Mouse (Mus musculus) right cerebral cortex, postnatal 14 days (tissue): Measurements from ENCODE around the gene 6030452D12Rik.

Experiments
- DNase-seq: peaks from one replicate; pipeline ENCODE4 v3.0.0; 2022

Gene 6030452D12Rik

GRCm38 (mm10) chr8:106518763-106519162, 18.4 kb downstream of the 6030452D12Rik start:
- DNase-seq = no peak

- DNase-seq = no peak
These were observed 20.3 kb downstream of the 6030452D12Rik start for GRCm38 (mm10) chr8:106520578-106520977.

GRCm38 (mm10) chr8:106521845-106522244, 21.5 kb downstream of the 6030452D12Rik start:
- DNase-seq = no peak

GRCm38 (mm10) chr8:106526725-106527124, 26.4 kb downstream of the 6030452D12Rik start:
- no peak for DNase-seq

- no peak for DNase-seq
These were observed 27.1 kb downstream of the 6030452D12Rik start for GRCm38 (mm10) chr8:106527241-106528036.

- DNase-seq = no peak
These were observed 28.4 kb downstream of the 6030452D12Rik start for GRCm38 (mm10) chr8:106528596-106529249.

GRCm38 (mm10) chr8:106529885-106530482, 29.7 kb downstream of the 6030452D12Rik start:
- no peak for DNase-seq

- no peak for DNase-seq
These were observed 30.2 kb downstream of the 6030452D12Rik start for GRCm38 (mm10) chr8:106530566-106530965.

- DNase-seq = no peak
These were observed 33.4 kb downstream of the 6030452D12Rik start for GRCm38 (mm10) chr8:106533709-106534108.

GRCm38 (mm10) chr8:106534449-106534848, 34.1 kb downstream of the 6030452D12Rik start:
- DNase-seq = peak; percentile 47

GRCm38 (mm10) chr8:106535448-106535847, 35.1 kb downstream of the 6030452D12Rik start:
- no peak for DNase-seq

GRCm38 (mm10) chr8:106539193-106539592, 38.9 kb downstream of the 6030452D12Rik start:
- no peak for DNase-seq

GRCm38 (mm10) chr8:106541002-106541401, 40.7 kb downstream of the 6030452D12Rik start:
- no peak for DNase-seq

GRCm38 (mm10) chr8:106543043-106543442, 42.7 kb downstream of the 6030452D12Rik start:
- no peak for DNase-seq

GRCm38 (mm10) chr8:106545149-106545548, 44.8 kb downstream of the 6030452D12Rik start:
- no peak for DNase-seq

GRCm38 (mm10) chr8:106546746-106547145, 46.4 kb downstream of the 6030452D12Rik start:
- no peak for DNase-seq

GRCm38 (mm10) chr8:106548366-106548936, 48.1 kb downstream of the 6030452D12Rik start:
- DNase-seq = no peak

- no peak for DNase-seq
These were observed 50.6 kb downstream of the 6030452D12Rik start for GRCm38 (mm10) chr8:106550906-106551305.

GRCm38 (mm10) chr8:106554011-106554410, 53.7 kb downstream of the 6030452D12Rik start:
- DNase-seq = no peak

- no peak for DNase-seq
These were observed 55.8 kb downstream of the 6030452D12Rik start for GRCm38 (mm10) chr8:106556068-106556645.
